Mouse (Mus musculus) erythroblast, embryonic 14.5 days (primary cell): Measurements from ENCODE around the gene Impad1.

ENCODE experiments used
- GATA1 ChIP-seq: IDR thresholded peaks from 2 replicates; pipeline ENCODE4 v1.6.1; 2012; ENCODE audit warnings: low read length, inconsistent platforms, mixed read lengths
- TAL1 ChIP-seq: IDR thresholded peaks from 3 replicates; pipeline ENCODE4 v1.6.1; 2012; ENCODE audit warnings: low read length, inconsistent platforms, mixed read lengths

DNA sequence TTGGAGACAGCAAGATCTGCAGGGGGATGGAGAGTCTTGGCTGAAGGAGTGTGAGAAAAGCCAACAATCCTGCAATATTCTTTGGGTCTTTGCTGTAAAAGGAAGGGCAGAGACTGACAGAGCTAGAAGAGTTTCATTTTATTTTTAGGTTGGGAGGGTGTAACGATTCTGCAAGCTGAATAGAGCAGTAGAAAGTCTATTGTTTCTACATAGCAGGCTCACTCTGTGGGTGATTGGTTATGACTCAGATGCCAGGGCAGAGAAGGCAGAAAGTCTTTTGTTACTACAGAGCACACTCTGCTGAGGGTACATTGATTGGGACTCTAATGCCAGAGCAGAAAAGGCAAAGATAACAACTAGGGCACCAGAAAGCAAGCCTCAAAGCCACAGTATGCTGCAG is 47.0 kb upstream of the Impad1 start:
- TF ChIP-seq GATA1 (no peak), TAL1 (no peak)
